Comparison of ENCODE assay signal across 8 mouse cellular contexts in the genomic region with DNA sequence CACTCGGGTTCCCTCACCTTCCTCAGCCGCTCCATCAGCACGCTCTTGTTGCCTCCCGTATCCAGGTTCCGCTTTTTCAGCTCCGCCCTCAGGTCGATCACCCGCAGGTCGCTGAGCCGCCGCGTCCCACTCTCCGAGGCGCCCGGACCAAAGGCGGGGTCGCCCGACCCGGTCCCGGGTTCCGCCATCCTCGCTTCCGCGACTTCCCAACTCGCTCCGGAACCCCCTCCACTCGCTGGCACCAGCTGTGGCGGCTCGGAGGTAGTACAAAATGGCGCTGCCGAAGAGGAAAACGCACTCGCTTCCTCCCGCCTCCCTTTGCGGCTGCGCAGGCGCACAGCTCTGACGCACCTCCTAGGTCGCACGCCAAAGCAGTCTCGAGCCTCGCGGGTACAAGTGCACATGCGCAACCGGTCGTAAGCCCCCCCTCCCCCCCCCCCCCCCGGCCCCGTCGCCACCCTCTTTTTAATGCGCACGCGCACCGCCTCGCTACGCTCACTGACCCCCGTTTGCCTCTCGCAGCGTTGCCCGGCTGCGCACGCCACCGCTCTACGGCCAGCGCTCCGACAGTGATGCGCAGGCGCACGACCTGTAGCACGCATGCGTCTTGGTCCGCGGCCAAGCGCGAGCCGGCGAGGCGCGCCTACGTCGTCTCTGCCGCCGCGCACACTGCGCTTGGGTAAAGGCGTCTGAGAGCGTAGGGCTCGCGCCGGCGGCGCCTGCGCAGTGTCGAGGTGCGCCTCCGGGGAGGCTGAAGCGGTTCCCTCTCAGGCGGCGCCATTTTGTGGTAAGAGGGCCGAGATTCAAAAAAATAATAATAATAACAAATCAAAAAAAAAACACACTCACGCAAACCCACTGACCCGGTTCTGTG. TPM values are rescaled to one million over a fixed set of nuclear protein-coding genes. Genes with fewer than 3 reads are reported as not detected.
DNase-seq lines count a peak whose midpoint lies in the region; ATAC-seq and TF ChIP-seq lines count a peak whose summit lies in the region.

A gene (minus strand): TSS at position 329 of the 874 bp plus-strand sequence.
A gene (plus strand): TSS at position 569 of the 874 bp plus-strand sequence.

- peak; percentile 25; the same call in 1 of the 2 replicates for TF ChIP-seq CTCF in heart, adult 2 months (IDR thresholded peaks at IDR 0.05)

- peak; percentile 92 for TF ChIP-seq POLR2A in heart, adult 2 months (IDR thresholded peaks at IDR 0.05; ENCODE audit: insufficient read depth, low read depth, low read length)

- H3K79me2 ChIP-seq in heart, adult 2 months (replicated peaks; ENCODE audit: control insufficient read depth, insufficient read depth, low read length): peaks cover 16% of the 10 kb centered on the region

- no peaks in the 10 kb centered on the region for H3K27me3 ChIP-seq in embryonic facial prominence, embryonic 14.5 days (replicated peaks; ENCODE audit: control insufficient read depth, insufficient read depth, low read length)
- H3K27me3 ChIP-seq in heart, adult 2 months (ENCODE audit: control insufficient read depth, insufficient read depth, low read length): no peaks in the 10 kb centered on the region
- no peaks in the 10 kb centered on the region for H3K27me3 ChIP-seq in limb, embryonic 13.5 days
- H3K27me3 ChIP-seq in midbrain, embryonic 16.5 days (ENCODE audit: control insufficient read depth, insufficient read depth, low read depth, low read length): no peaks in the 10 kb centered on the region

- under 1% methylated on average over 44 of the region's 101 CpGs for WGBS in embryonic facial prominence, embryonic 14.5 days
- WGBS in heart, adult 2 months: under 1% methylated on average over 97 of the region's 101 CpGs
- under 1% methylated on average over 92 of the region's 101 CpGs for WGBS in limb, embryonic 13.5 days
- under 1% methylated on average over 84 of the region's 101 CpGs for WGBS in midbrain, embryonic 16.5 days

- peaks cover 69% of the 10 kb centered on the region for H3K36me3 ChIP-seq in embryonic facial prominence, embryonic 14.5 days (ENCODE audit: control insufficient read depth, insufficient read depth, low read length)
- H3K36me3 ChIP-seq in heart, adult 2 months (ENCODE audit: control insufficient read depth, insufficient read depth, low read length): peaks cover 33% of the 10 kb centered on the region
- H3K36me3 ChIP-seq in limb, embryonic 13.5 days: peaks cover 68% of the 10 kb centered on the region
- H3K36me3 ChIP-seq in midbrain, embryonic 16.5 days (ENCODE audit: control insufficient read depth, insufficient read depth, low read length): peaks cover 16% of the 10 kb centered on the region

- H3K4me3 ChIP-seq in embryonic facial prominence, embryonic 14.5 days (ENCODE audit: low read depth, low read length): peak within 1 kb of the TSS; percentile 92
- peak within 1 kb of the TSS; percentile 100 for H3K4me3 ChIP-seq in heart, adult 2 months
- peak within 1 kb of the TSS; percentile 92 for H3K4me3 ChIP-seq in limb, embryonic 13.5 days
- H3K4me3 ChIP-seq in midbrain, embryonic 16.5 days (ENCODE audit: low read depth, low read length): peak within 1 kb of the TSS; percentile 83

- peak; percentile 97 for DNase-seq in 3T3-L1 (ENCODE audit: low read depth, low spot score)
- peak; percentile 95 to 97 for DNase-seq in adrenal gland, postnatal 4 days (ENCODE audit: low spot score in 2 of 2)
- DNase-seq in embryonic facial prominence, embryonic 14.5 days (ENCODE audit: low spot score): peak; percentile 99
- peak; percentile 100 for DNase-seq in heart, adult 2 months
- peak; percentile 98 to 99 for DNase-seq in kidney, adult 8-10 months
- DNase-seq in spleen, postnatal 10 days (ENCODE audit: low spot score in 2 of 2): peak; percentile 97 to 99

- H3K4me2 ChIP-seq in embryonic facial prominence, embryonic 14.5 days (ENCODE audit: low read depth, low read length): peak within 1 kb of the TSS; percentile 95
- H3K4me2 ChIP-seq in limb, embryonic 13.5 days (replicated peaks): peak within 1 kb of the TSS; percentile 94
- H3K4me2 ChIP-seq in midbrain, embryonic 16.5 days (ENCODE audit: low read length): peak within 1 kb of the TSS; percentile 95

- H3K27ac ChIP-seq in embryonic facial prominence, embryonic 14.5 days (replicated peaks; ENCODE audit: low read depth, low read length): peak within 1 kb of the TSS; percentile 95
- H3K27ac ChIP-seq in heart, adult 2 months: peak within 1 kb of the TSS; percentile 98
- peak within 1 kb of the TSS; percentile 93 for H3K27ac ChIP-seq in limb, embryonic 13.5 days
- peak within 1 kb of the TSS; percentile 95 for H3K27ac ChIP-seq in midbrain, embryonic 16.5 days (ENCODE audit: low read length)

- intact Hi-C loops in heart, adult 2 months (cut with DNase I): loop anchor here (5.0 kb wide), 1 partner anchor 43 kb away; a partner anchor contains a TSS

- no peaks in the 10 kb centered on the region for H3K9me3 ChIP-seq in embryonic facial prominence, embryonic 14.5 days (ENCODE audit: control insufficient read depth, low read length)
- no peaks in the 10 kb centered on the region for H3K9me3 ChIP-seq in limb, embryonic 13.5 days
- H3K9me3 ChIP-seq in midbrain, embryonic 16.5 days (replicated peaks; ENCODE audit: control insufficient read depth, low read length, poor library complexity, severe bottlenecking): no peaks in the 10 kb centered on the region

- peaks cover 22% of the 10 kb centered on the region for H3K4me1 ChIP-seq in embryonic facial prominence, embryonic 14.5 days (ENCODE audit: control insufficient read depth, insufficient read depth, low read length)
- peaks cover 23% of the 10 kb centered on the region for H3K4me1 ChIP-seq in heart, adult 2 months (ENCODE audit: control insufficient read depth, insufficient read depth, low read length)
- peaks cover 52% of the 10 kb centered on the region for H3K4me1 ChIP-seq in limb, embryonic 13.5 days
- peaks cover 41% of the 10 kb centered on the region for H3K4me1 ChIP-seq in midbrain, embryonic 16.5 days (ENCODE audit: control insufficient read depth, insufficient read depth, low read length)

- peak within 1 kb of the TSS; percentile 91 for H3K9ac ChIP-seq in embryonic facial prominence, embryonic 14.5 days (ENCODE audit: low read depth, low read length)
- H3K9ac ChIP-seq in heart, adult 2 months (ENCODE audit: low read depth, low read length): peak within 1 kb of the TSS; percentile 97
- H3K9ac ChIP-seq in limb, embryonic 13.5 days: peak within 1 kb of the TSS; percentile 91
- H3K9ac ChIP-seq in midbrain, embryonic 16.5 days (ENCODE audit: low read depth, low read length): peak within 1 kb of the TSS; percentile 87

- TF ChIP-seq EP300 in heart, adult 2 months (IDR thresholded peaks at IDR 0.05; ENCODE audit: insufficient read depth, low read depth, low read length): peak; percentile 72

- peak; percentile 95 for ATAC-seq in embryonic facial prominence, embryonic 14.5 days (ENCODE audit: low read depth)
- peak; percentile 96 for ATAC-seq in limb, embryonic 13.5 days (ENCODE audit: low FRiP score, low read depth)
- ATAC-seq in midbrain, embryonic 16.5 days: peak; percentile 95

RNA-seq across cellular contexts. Expression of the first gene that starts in this region (rescaled TPM):
- 100 to 1,000 TPM; 153 to 170 TPM for total RNA-seq in adrenal gland, postnatal 4 days (2021)
- polyA plus RNA-seq in embryonic facial prominence, embryonic 14.5 days (2014; fragmentation: Nextera tagmentation; extraction: Ambion mirVana): 50.2 and 54.8 TPM in 2 replicates
- total RNA-seq in heart, adult 2 months (2021): 10 to 100 TPM; 36.8 to 43.1 TPM
- 42.5 and 47.5 TPM in 2 replicates for polyA plus RNA-seq in heart, adult 2 months (2012; rRNA removed)
- 85.2 and 91.4 TPM in 2 replicates for polyA plus RNA-seq in limb, embryonic 13.5 days (2015; fragmentation: Nextera tagmentation; extraction: Ambion mirVana)
- polyA plus RNA-seq in midbrain, embryonic 16.5 days (2015; fragmentation: Nextera tagmentation; extraction: Ambion mirVana): 63.2 and 70.6 TPM in 2 replicates

RNA-seq across cellular contexts. Expression of the second gene that starts in this region (rescaled TPM):
- 100 to 1,000 TPM; 168 to 177 TPM for total RNA-seq in adrenal gland, postnatal 4 days (2021)
- polyA plus RNA-seq in embryonic facial prominence, embryonic 14.5 days (2014; fragmentation: Nextera tagmentation; extraction: Ambion mirVana): 62.9 and 68.2 TPM in 2 replicates
- 10 to 100 TPM; 61.3 to 69.1 TPM for total RNA-seq in heart, adult 2 months (2021)
- polyA plus RNA-seq in heart, adult 2 months (2012; rRNA removed): 51.0 and 57.5 TPM in 2 replicates
- 113 and 121 TPM in 2 replicates for polyA plus RNA-seq in limb, embryonic 13.5 days (2015; fragmentation: Nextera tagmentation; extraction: Ambion mirVana)
- polyA plus RNA-seq in midbrain, embryonic 16.5 days (2015; fragmentation: Nextera tagmentation; extraction: Ambion mirVana): 121 and 122 TPM in 2 replicates

Comparison
In these comparisons a context has a peak if more than half of its experiments do, and no peak if none do; other contexts are left out.
1. Peak in every context shown above with its lines: DNase-seq, ATAC-seq, H3K4me3 ChIP-seq and H3K27ac ChIP-seq.